Mouse (Mus musculus) adipocyte (in vitro differentiated cells): ENCODE results near the gene Thsd7b.
"Not testable (repeated sequence)": the region's sequence is repeated elsewhere in the genome, so short reads cannot be mapped to it uniquely, and the experiment has no call there.

Source experiments
- DNase-seq: peaks from one replicate; pipeline ENCODE4 v3.0.0-alpha.2; 2016; ENCODE audit warnings: low spot score

Thsd7b gene

DNA sequence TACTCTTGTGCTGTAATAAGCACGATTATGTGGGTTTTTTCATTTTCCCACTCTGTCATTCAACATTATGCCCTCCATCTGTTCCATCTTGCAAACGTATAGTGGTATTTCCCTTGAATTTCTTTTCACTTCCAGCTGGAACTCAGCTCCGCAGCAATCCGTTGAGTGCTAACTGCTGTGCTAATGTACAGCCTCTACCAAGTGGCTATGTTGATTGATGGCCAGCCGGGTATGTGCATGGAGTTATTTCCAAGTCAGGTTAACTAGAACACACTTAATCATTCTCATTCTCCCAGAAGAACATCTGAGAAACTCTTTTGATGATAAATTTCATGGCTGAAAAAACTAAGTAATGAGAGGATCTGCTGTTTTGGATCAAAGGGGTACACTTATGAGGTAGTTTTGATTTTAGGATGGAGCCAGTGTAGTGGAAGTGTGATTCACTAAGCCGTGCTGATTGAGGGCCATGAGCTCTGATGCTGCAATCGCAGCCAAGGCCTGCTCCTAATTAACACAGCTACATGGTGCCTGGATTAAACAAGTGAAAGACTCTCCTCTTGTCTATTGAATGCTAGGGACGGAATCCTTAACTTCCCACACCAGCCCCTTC, 371.3 kb downstream of the Thsd7b start:
- DNase-seq = no peak

DNA sequence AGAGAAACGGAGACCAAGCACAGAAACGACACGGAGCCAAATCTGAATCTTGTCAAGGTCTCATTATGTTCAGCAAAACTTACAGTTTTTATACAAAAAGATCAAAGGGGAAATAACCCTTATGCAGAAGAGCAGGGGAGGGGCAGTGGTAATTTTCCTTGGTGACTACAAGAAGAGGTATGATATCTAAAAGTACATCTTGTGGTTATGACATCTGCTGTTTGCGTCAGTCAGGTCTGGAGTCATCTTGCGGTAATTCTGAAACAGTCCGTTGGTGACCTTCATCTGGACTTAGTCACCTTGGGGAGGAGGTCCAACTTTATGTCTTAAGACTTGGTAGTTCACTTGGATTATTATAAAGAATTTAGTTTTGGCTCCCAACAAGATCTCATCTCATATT, 378.3 kb downstream of the Thsd7b start:
- not testable (repeated sequence) for DNase-seq

DNA sequence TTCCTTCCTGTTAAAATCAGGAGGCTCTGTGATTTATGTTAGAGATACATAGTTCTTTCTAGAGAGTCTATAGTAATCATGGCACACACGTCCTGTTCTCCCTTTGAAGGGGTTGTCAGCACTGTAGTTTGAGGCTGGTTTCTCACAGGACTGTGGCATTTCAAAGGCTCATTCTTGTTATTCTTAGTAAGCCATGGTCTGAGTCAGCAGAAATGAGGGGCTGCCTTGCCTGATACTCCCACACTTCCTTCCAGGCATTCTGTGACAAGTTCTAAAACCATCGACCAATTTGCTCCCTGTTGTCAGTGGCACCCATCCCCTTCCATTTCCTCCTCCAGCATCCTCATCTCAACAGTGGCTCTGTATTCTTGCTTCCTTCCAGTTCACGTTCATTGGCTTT, 384.9 kb downstream of the Thsd7b start:
- no peak for DNase-seq

DNA sequence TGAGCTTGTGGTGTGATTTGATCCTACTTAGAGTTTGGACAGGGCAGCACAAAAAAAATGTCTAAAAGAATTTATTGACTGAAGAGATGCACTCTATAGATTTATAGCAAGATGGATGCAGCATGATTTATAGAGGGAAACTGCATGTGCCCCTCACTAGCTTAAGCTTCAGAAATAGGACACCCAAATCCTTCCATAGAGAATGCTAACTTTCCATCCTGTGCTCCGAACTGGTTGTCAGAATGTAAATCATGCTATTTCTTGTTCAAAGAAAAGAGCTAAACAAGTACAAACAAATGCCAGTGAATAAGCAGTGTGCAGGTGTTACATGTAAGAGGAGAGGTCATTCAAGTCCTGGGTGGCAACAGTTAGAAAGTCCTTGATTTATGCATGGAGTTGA, 402.8 kb downstream of the Thsd7b start:
- no peak for DNase-seq

DNA sequence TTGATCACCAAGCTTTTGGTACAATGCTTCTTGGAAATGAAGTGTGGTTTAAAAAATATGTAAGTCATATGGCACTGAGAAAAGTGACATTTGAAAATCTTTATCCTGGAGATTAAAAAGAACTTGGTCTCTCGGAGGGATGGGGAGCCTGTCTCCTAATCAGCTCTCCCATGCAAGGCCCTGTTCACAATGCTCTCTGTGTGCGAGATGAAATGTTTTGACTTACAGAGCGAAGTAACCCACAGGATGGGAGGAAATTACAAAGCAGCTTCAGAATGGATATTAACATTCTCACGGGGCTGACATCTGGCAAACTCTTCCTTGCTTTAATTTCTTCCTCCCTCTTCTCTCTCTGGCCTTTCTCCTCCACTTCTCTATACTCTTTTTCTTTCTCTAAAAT, 405.7 kb downstream of the Thsd7b start:
- DNase-seq = no peak

DNA sequence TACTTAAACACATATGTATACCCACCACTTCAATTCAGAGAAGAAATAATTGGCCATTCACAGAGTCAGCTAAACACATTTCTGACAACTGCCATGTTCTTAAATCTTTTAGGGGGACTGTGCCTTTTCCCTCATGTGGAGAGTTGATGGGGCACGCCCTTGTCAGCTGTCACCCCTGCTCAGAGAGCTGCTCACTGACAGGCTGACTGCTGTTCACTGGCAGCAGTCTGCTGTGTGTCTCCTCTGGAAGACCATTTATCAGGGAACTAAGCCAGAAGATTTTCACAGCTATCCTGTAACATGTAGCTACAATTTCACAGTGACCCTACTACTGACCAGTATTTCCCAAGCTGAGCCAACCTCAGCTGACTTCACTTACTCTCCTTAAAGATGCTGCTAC, 432.6 kb downstream of the Thsd7b start:
- no peak for DNase-seq

DNA sequence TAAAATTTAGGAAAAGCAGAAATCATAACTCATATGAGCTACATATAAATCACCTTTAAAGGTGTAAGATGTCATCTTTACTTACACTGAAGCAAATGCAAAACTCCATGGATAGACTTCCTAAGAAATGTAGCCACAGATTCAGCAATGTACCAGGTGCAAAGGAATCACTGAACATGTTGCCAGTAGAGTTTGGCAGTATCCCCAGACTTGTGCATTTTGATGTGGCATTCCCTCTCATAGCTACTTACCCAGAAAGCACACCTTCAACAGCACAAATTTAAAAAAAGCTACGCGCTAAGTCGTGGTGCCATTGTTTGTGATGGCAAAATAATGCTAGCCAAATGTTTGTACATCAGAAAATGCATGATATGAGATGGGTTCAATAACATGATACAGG, 439.6 kb downstream of the Thsd7b start:
- no peak for DNase-seq

DNA sequence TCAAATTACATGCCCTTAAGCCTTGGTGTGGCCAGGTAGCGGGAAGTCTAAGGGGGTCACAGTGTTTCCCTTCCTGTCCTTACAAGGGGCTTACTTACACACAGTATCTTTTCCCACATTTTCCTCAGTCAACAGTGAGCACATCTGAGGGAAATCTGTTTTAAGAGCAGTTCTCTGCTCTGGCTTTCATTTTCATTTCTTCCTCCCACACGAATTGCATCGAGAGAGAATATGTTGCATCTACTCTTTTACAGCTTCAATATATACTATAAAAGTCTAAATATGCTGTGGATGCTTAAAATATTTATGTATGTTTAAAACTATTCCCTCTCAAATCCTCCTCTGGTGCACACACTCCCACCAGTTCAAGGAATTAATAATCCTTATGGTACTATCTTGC, 440.5 kb downstream of the Thsd7b start:
- DNase-seq = no peak

DNA sequence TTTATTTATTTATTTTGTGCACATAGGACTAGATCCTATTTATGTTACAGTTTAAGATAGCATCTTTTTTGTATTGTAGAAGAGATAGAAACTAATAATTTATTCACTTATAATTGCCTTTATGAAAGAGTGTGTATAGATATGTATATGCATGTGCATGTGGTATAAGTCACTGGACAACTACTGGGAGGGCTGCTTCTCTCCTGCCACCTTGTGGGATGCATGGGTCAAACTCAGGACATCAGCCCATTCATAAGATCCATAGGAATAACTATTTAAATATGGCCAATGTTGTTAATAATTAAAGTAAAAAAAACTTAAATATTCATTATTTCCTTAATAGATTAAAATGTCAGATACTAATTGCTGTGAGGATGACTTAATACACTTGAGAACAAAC, 446.5 kb downstream of the Thsd7b start:
- DNase-seq = no peak

DNA sequence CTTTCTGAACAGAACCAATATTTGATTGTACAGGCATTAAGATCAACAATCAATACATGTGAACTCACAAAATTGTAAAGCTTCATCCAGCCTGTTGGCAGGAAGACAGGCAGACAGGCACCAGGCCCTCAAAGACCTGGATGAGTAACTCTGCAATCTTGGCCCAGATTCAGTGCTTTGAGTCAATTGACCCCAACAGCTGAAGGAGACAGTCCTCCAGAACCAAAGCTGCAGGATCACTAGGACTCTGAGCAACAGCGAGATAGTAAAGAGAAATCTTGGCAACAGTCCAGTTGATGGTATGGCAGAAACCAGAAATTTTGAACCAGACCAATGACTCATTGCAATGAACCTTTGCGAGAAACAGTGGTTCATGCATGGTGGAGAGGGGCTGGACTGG, 458.9 kb downstream of the Thsd7b start:
- DNase-seq = no peak

DNA sequence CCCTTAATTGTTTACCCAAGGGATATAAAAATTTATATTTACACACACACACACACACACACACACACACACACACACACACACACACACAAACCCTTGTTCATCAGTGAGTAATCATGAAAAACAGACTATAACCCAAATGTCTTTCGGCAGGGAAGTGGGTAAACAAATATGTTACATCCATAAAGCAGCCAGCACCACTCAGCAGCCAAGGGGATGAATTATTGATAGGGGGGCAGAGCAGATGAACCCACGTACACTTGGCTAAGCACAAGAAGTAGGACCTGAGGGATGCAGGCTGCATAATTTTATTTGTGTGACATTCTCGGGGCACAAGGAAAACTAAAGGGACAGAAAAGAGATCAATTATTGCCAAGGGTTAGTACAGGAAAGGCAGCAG, 474.5 kb downstream of the Thsd7b start:
- no peak for DNase-seq

DNA sequence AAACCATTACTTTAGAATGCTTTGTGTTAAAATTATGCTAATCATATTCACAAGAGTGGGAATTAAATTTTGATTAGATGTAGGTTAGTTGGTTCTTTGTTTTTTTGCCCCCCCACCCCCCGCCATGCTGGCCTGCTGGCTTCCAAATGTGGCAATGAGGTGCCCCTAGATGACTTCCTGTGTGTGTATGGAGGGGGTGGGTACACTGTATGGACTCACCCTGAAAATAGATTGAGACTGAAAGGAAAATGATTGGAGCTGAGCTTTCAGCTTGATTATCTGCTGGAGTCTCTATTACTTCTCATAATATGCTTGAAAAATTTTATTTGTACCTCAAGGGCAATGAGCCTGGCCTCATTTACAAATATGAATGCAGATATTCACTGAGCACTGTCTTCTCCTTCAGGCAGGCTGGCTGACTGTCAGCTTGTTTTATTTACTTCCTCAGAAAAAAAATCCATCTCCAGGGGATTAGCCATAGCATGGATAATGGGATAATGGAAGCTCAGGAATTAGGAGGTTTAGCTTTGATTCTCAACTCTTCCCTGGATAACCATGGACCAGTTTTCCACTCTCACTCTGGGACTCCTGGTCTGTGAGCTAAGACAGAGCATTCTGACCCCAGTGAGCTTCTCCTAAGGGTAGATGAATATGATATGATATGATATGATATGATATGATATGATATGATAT, 483.6 kb downstream of the Thsd7b start:
- DNase-seq = no peak

DNA sequence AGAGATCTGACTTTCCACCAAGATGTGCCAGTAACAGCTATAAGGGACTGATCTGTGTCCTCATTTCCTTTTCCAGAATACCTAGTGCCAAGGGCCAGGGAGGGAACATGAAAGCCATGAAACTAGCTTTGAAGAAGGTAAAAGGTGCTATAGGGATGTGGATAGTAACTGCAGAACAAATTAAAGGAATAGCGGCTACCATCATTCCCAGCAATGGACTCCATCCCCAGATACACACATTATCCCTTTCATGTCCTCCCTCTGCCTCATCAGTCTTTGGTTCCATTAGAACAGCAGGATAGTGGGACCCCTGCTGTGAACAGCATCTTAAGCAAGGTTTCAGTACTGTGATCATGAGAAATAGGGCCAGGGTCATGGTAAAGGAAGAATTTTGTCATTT, 485.9 kb downstream of the Thsd7b start:
- DNase-seq = no peak

DNA sequence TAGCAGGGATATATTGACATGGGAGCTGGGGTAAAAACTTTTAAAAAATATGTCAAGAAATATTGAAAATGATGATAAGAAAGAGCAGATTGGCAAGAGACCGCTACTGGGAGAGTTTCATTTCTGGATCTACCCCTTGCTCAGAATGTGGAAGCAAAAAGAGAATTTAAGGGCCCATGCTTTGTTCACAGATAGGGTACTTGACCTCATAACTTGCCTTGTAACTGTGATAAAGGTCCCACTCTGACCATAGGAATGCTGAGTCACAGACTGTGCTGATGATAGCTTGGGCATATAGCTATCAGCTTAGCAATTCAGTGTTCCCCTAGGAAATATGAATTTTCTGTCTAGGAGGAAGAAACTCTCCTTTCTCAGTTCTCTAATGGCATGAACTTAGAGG, 488.1 kb downstream of the Thsd7b start:
- DNase-seq = no peak

DNA sequence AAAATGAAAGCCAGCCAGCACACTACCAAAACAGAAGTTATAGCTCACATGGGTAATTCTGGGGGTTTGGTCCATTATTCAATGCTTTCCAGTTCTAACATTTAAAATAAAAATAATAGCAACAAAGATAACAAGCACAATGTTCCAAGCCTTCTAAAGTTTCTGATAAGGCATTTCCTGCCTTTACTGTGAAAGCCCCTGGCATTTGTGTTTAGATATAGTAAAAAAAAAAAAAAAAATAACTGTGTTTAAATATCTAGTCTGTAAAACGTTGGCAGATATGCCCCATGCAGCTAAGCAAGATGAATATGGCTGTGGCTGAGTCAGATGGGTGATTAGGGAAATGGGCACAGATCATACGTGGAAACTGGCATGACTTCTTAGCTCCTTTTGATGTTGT, 491.6 kb downstream of the Thsd7b start:
- DNase-seq = no peak

DNA sequence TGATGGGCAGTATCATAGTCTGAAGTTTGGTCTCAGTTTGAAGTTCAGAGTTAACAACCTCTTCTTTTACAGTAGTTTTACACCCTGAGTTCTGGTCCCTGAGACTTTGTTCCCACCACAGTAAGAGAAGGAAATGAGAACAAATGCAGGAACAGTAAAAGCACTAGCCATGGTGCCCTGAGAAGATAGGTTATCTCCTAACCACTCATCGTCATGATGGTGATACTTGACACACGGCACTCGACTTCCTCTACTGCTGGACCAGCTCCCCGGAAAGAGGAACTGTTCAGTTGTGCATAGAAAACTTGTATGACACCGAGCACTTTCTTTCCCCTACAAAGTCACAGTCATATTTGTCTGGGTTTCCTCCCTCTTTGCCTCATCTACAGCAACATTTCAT, 504.0 kb downstream of the Thsd7b start:
- DNase-seq = no peak

DNA sequence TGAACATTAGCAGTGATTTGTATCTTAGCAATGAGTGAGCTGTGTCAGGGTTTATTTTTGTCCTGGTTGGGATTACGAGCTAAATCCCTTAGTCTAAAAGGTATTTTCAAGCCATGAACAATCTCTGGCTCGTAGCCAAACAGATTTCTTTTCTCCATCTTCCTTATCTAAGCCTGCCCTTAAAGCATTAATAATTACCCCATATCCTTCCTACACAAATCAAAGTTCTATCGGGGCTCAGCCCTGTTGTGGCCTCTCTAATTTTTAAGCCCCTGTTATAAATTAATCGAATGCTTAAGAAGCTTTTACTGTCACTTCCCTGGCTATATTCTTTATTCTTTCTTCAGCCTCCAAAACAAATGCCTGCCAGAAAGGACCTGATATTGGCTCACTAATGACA, 506.4 kb downstream of the Thsd7b start:
- no peak for DNase-seq

DNA sequence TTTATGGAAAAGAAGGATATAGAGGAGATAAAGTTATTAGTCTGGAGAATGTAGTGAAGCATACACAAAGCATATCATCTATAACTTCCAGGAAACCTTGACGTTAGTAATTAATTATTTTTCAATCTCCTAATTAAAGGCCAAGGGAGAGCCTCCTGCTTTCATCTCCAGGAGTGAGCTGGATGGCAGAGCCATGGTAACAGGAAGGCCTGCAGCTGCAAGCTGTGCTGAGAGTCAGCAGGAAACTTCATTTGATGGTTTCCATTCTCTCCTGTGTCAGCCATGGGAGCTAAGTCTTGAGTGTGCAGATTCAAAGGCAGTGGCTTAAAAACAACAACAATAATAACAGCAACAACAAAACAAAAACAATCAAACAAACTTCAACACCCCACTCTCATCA, 507.5 kb downstream of the Thsd7b start:
- no peak for DNase-seq

DNA sequence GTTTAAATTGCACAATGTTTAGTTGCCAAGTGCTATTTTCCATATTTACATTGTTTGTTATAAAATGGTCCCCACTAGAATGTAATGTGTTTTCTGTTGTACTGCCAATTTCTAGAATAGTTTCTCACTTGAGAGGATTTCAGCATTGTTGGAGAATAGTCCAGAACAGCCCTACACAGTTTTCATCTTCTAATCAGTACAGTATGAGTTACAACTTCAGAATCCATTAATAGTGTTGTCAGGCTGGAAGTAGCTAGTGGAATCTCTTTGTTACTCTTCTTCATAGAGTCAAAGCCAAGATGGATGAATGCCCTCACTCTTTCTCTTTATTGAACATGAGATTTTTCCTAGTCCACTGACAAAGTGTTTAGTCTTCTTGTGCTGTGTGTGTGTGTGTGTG, 525.4 kb downstream of the Thsd7b start:
- DNase-seq = no peak

DNA sequence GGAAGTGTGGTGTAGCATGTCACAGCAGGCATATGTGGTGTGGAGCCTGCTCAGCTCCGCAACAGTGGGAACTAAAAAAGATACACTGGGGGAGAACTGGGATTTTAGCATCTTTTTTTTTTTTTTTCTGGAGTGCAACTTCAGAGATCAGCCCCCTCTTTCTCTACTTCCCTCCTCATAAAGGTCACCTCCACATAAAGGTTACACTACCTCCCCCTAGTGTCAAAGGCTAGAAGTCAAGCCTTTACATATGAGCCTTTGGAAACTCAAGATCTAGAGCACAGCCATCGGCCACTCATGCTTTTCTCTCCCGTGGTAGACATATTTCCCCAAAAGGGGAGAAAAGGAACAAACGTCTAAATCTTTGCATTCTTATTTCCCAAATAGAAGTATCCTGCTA, 553.8 kb downstream of the Thsd7b start:
- no peak for DNase-seq

DNA sequence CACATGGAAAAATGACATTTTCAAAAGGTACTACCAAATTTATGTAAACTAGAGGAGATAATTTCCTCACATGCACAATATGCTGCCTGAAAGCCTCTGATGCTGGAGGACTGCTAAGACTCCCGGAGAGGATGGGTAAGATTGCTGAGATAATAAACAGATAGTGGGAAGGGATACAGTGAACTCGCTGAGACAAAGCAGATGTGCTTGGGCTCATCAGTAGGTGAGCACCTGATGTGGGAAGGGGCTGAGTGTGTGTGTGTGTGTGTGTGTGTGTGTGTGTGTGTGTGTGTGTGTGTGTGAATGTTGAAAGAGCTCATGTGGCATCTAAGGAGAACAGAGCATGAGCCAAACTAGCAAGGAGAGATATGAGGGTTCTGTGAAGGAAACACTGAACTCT, 564.2 kb downstream of the Thsd7b start:
- DNase-seq = no peak

DNA sequence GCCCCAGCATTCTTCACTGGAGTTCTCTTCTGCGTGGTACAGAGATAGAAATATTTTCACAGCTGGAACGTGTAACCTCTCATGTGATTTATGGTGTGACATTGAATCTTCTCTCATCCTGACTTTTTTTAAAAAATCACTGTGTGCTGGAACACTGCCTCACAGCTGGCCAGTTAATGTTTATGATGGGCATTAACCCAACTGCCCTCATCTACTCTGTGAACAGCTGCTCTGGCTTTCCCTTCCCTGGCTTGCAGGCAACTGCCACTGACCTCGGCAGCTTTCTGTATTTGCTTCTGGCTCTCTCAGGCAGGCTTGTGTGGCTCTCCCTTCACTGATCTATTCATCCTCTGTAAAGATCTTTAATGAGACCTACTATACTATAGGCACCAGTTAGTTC, 564.7 kb downstream of the Thsd7b start:
- no peak for DNase-seq

DNA sequence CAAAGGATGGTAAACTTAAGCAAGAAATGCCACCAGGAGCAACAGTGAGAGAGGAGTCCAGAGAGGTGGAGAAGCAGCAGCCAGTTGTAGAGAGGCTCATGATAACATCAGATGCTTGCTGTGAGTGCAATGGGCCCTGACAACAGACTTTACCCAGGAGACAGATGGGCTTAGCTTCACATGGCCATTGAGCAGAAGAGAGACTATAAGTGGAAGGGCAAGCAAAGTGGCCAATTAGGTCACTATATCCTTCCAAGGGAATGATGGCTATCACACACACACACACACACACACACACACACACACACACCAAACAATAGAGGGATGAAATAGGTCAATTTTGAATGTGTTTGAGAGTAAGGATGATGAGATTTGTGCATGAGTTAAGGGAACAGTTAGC, 565.4 kb downstream of the Thsd7b start:
- no peak for DNase-seq

DNA sequence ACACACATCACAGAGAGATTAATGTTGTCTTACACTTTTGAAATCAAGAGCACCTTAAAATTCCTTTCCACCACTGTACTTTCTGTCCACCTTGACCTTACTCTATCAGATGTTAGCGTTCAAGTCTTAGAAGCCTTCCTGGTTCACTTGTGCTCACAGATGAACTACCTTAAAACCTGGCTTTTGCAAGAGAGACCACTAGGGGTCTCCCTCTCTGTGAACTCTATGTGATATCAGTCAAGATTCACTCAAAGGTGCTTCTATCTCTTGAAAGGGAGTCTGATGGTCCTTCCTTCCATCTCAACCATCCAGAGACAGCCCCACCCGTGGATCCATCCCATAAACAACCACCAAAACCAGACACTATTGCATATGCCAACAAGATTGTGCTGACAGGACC, 570.3 kb downstream of the Thsd7b start:
- no peak for DNase-seq
